Mouse (Mus musculus) heart, embryonic 15.5 days (tissue): Measurements from ENCODE around the gene Olfr222. TPM values are rescaled to one million over a fixed set of nuclear protein-coding genes. Genes with fewer than 3 reads are reported as not detected.

Experiments used
- polyA plus RNA-seq: library from polyadenylated mRNA; unstranded; fragments of >200 nt; fragmentation: Nextera tagmentation; extraction: Ambion mirVana; gene quantifications from 2 replicates; pipeline ENCODE4 v1.2.1, GENCODE M21; 2015

The Olfr222 gene
- polyA plus RNA-seq, 1 experiment from 2014 or later = not detected

Other genes with a start within 250 kb of the Olfr222 start
- gene Prss38, start 200.6 kb downstream of the Olfr222 start, polyA plus RNA-seq = not detected in 2 replicates
- 8.8 and 11.4 TPM in 2 replicates for gene Jmjd4, start 126.2 kb downstream of the Olfr222 start, polyA plus RNA-seq
- gene Snap47, start 125.0 kb downstream of the Olfr222 start, polyA plus RNA-seq = 81.0 and 88.9 TPM in 2 replicates
- gene Zfp867, start 103.8 kb downstream of the Olfr222 start, polyA plus RNA-seq = 5.9 and 6.9 TPM in 2 replicates
- gene Zkscan17, start 49.5 kb downstream of the Olfr222 start, polyA plus RNA-seq = 11.6 and 15.9 TPM in 2 replicates
- gene Nlrp3, start 34.7 kb downstream of the Olfr222 start, polyA plus RNA-seq = 0.20 and 0.66 TPM in 2 replicates
- not detected in 2 replicates for gene Olfr223, start 17.1 kb upstream of the Olfr222 start, polyA plus RNA-seq
- gene Mprip, start 85.1 kb upstream of the Olfr222 start, polyA plus RNA-seq = 51.1 and 67.3 TPM in 2 replicates
- gene Pld6, start 211.4 kb upstream of the Olfr222 start, polyA plus RNA-seq = 3.4 and 4.9 TPM in 2 replicates
- gene Flcn, start 233.8 kb upstream of the Olfr222 start, polyA plus RNA-seq = 32.6 and 36.9 TPM in 2 replicates